Mouse (Mus musculus) bone marrow, adult 2 months (tissue): ENCODE results near the gene Trpd52l3. TPM values are rescaled to one million over a fixed set of nuclear protein-coding genes. Genes with fewer than 3 reads are reported as not detected.
"Not testable (repeated sequence)": the region's sequence is repeated elsewhere in the genome, so short reads cannot be mapped to it uniquely, and the experiment has no call there.

ENCODE experiments used
- H3K27ac ChIP-seq: fragments of 200-500 bp; 2 replicates; pipeline ENCODE4 v1.5.1; 2012; ENCODE audit warnings: low read depth, mild to moderate bottlenecking, control low read depth, inconsistent platforms, low read length; ENCODE audit not compliant: control insufficient read depth, poor library complexity, insufficient read depth
- H3K4me1 ChIP-seq: fragments of 200-500 bp; 2 replicates; pipeline ENCODE4 v1.6.1; 2011; ENCODE audit warnings: low read length; ENCODE audit not compliant: control insufficient read depth, insufficient read depth
- H3K4me3 ChIP-seq: fragments of 200-500 bp; replicated peaks from 2 replicates; pipeline ENCODE3; 2011; ENCODE audit warnings: mild to moderate bottlenecking, low read depth, low read length, control low read depth; ENCODE audit not compliant: control insufficient read depth
- CTCF ChIP-seq: fragments of 200-500 bp; IDR thresholded peaks from 2 replicates; pipeline ENCODE4 v1.5.1; 2011; ENCODE audit warnings: low read length, control low read depth; ENCODE audit not compliant: control insufficient read depth, insufficient read depth
- POLR2A ChIP-seq: fragments of 200-500 bp; IDR thresholded peaks from 2 replicates; pipeline ENCODE4 v1.6.1; 2011; ENCODE audit warnings: low read depth, mild to moderate bottlenecking, control low read depth, low read length, borderline replicate concordance; ENCODE audit not compliant: control insufficient read depth
- WGBS: fragments of 180-500 bp; shearing (Covaris S2); methylation state at CpG from one replicate; pipeline ENCODE4 v1.1.7; 2018; 5-methylcytosine and 5-hydroxymethylcytosine counted together
- polyA plus RNA-seq: library from polyadenylated mRNA; stranded (reverse); fragments of >200 nt; gene quantifications from 2 replicates; pipeline ENCODE4 v1.2.4, GENCODE M21; 2011; ENCODE audit warnings: low replicate concordance; ENCODE audit not compliant: missing spikeins, insufficient read depth, insufficient read length

Trpd52l3 gene
- polyA plus RNA-seq, 1 experiment, result not detected

DNA sequence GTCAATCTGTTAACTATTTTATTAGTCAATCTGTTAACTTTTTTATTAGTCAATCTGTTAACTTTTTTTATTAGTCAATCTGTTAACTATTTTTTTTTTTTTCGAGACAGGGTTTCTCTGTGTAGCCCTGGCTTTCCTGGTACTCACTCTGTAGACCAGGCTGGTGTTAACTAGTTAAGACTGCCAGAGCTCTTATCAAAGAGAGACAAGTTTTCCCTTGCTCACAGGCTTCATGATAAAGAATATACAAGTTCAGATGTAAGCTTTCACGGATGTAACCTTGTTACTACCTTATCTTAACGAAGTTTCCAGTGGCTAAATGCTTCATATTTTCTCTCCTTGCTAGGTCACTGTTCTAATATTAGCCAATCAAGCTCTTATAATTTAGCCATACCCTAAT, 10.7 kb downstream of the Trpd52l3 start:
- no peak overlapping the region for H3K27ac ChIP-seq
- no peak for TF ChIP-seq POLR2A
- no peak for TF ChIP-seq CTCF
- WGBS, result 54% methylated on average over 3 of the region's 3 CpGs
- H3K4me3 ChIP-seq, result no peak overlapping the region
- no peaks in the 10 kb centered on the region for H3K4me1 ChIP-seq

GRCm38 (mm10) chr19:30016156-30016555, 12.6 kb downstream of the Trpd52l3 start:
- 74% methylated on average over 6 of the region's 6 CpGs for WGBS
- Histone ChIP-seq H3K27ac (no peak overlapping the region), H3K4me3 (no peak overlapping the region), H3K4me1 (no peaks in the 10 kb centered on the region)
- TF ChIP-seq CTCF (no peak), POLR2A (no peak)

GRCm38 (mm10) chr19:30023419-30023818, 19.8 kb downstream of the Trpd52l3 start:
- not testable (repeated sequence) for H3K27ac ChIP-seq, H3K4me3 ChIP-seq, H3K4me1 ChIP-seq
- WGBS, result 89% methylated on average over 10 of the region's 10 CpGs

GRCm38 (mm10) chr19:30029002-30029710, 25.6 kb downstream of the Trpd52l3 start:
- Histone ChIP-seq H3K27ac (no peak overlapping the region), H3K4me1 (no peaks in the 10 kb centered on the region), H3K4me3 (no peak overlapping the region)
- TF ChIP-seq CTCF, result no peak
- no peak for TF ChIP-seq POLR2A
- WGBS, result 93% methylated on average over 11 of the region's 11 CpGs

DNA sequence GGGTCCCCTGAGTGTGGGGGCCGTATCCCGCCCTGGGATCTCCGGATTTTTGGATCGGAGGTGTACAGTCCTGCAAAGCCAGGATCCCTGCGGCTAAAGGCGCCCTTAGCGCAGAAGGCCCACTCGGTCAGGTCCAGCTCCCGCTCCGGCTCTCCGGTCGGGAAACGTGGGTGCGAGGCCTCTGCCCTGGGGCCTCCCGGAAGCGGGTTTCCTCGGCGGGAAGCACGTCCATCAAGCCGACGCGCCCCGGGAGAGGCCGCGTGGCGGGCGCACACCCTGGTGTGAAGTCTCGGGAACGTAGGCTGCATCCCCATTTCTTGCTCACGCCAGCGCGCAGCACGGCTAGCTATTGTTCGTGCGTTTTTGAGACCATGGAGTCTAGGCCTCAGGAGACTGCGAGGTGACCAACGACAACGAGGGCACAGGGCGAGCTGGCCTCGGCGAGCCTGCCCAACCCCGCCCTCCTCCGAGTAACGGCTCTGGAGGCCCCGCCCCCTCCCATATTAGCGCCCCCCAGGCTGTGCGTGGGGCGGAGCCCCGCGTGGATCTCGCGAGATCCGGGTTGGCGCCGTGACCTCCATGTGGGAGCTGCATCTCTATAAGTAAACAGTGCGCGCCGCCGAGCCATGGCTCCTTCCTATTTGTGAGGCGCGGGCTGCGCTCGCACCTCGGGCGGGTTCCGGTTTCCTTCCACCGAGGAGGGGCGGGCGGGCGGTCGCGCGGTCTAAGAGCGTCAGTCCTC, 26.5 kb downstream of the Trpd52l3 start, which contains the start of gene Uhrf2:
Gene Uhrf2, plus strand, starts transcription at position 620 of the 742 bp plus-strand sequence.
- Histone ChIP-seq H3K4me3 (peak within 1 kb of the TSS; percentile 82), H3K4me1 (no peaks in the 10 kb centered on the region), H3K27ac (peak within 1 kb of the TSS; percentile 96)
- TF ChIP-seq CTCF (no peak), POLR2A (peak; percentile 90)
- WGBS, result 5% methylated on average over 74 of the region's 74 CpGs

DNA sequence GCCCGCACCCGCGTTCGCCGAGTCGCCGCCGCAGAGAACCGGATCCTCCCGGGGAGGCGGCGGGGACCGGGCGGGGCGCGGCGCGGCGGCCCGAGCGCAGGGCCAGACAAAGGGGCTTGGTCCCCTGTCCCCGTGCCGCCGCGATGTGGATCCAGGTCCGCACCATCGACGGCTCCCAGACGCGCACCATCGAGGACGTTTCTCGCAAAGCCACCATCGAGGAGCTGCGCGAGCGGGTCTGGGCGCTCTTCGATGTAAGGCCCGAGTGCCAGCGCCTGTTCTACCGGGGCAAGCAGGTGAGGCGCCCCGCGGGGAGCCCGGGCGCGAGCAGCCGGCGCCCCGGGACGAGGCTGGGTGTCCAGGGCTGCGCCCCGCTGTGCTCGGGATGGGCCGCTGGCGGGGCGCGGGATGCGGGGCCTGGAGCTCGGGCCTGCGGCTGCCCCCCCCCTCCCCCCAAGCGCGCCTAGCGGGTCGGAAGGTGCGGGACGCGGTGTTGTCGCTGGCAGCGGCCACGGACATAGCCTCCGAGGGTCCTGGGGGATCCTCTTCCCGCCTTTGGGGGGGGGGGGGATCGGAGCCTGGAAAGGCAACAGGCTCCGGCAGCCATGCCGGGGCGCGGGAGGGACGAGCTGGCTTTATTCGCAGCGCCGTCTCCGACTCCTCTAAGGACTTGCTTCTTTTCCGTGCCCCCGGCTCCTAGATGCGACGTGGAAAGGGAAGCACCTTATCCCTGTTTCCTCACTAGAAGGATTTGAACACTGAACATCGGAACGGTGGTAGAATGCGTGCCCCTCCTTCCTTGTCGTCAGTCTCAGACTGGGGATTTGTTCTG, 27.3 kb downstream of the Trpd52l3 start:
- no peaks in the 10 kb centered on the region for H3K4me1 ChIP-seq
- peak overlapping the region; percentile 82 for H3K4me3 ChIP-seq
- peak overlapping the region; percentile 96 for H3K27ac ChIP-seq
- no peak for TF ChIP-seq CTCF
- TF ChIP-seq POLR2A, result no peak
- WGBS, result under 1% methylated on average over 90 of the region's 92 CpGs

GRCm38 (mm10) chr19:30031468-30031931, 27.9 kb downstream of the Trpd52l3 start:
- Histone ChIP-seq H3K4me3 (peak overlapping the region; percentile 82), H3K27ac (no peak overlapping the region), H3K4me1 (no peaks in the 10 kb centered on the region)
- TF ChIP-seq CTCF (no peak), POLR2A (no peak)
- WGBS, result 0% methylated on average over 7 of the region's 7 CpGs

DNA sequence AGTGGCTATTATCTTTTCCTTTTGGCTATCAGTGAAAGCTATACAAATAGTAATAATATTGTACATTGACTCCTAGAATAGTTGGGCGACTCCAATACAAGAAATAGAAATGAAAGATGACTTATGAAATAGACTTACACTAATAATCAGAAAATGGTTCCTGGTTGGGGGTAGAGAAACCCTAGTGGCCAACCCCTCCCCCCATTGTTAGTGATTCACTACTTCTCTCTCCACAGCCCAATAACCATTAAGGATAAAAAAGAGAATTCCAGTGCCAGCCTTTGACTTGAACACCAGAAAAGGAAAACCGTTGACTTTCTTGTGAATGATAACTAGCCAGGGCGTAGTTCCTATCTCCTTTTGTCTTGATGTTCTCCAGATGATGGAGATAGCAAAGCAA, 28.6 kb downstream of the Trpd52l3 start:
- Histone ChIP-seq H3K4me3 (no peak overlapping the region), H3K27ac (no peak overlapping the region), H3K4me1 (no peaks in the 10 kb centered on the region)
- TF ChIP-seq CTCF (no peak), POLR2A (no peak)
- 47% methylated on average over 3 of the region's 3 CpGs for WGBS
